Mouse (Mus musculus) myocyte (in vitro differentiated cells): ENCODE results near the gene Setd1a.

ENCODE experiments used
- E2F4 ChIP-seq: IDR thresholded peaks from one replicate; pipeline ENCODE4 v1.6.1; 2011; ENCODE audit warnings: mild to moderate bottlenecking, control low read depth, moderate library complexity; ENCODE audit not compliant: insufficient read depth
- POLR2A ChIP-seq: IDR thresholded peaks from one replicate; pipeline ENCODE4 v1.6.1; 2011; ENCODE audit warnings: low read depth, mild to moderate bottlenecking, control low read depth, moderate library complexity; ENCODE audit not compliant: insufficient read length
- REST ChIP-seq: IDR thresholded peaks from one replicate; pipeline ENCODE4 v1.6.1; 2011; ENCODE audit warnings: mild to moderate bottlenecking, control low read depth, moderate library complexity; ENCODE audit not compliant: insufficient read depth, insufficient read length

DNA sequence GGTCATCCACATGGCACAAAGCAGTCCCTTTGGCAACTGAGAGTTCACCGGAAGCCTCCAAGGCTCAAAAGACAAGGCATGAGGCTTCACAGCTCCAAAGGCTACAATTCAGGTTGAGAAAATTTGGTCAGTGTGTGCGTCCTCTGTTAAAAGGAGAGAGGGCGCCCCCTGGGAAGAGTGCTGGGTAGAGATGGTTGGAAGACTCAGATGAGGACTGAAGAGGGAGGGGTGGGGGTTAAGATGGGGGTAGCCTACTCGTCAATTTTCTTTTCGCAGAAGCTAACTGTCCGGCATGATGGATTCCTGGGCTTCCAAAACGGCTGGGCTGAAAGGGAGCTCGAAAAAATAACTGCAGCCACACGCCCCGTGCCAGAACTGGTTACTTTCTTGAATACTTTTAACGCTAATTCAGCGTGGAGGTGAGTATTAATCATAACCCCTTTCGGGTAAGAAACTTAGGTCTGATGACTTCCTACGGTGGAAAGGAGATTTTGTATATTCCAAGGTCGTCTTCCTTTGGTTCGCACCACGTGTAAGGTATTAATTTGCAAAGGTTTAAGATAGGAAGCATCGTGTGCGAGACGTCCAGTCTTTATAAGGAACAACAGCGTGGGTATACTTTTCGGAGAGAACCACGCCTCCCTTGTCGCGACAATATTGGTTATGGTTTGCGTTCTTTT lies 32.0 kb upstream of the Setd1a start, which contains the start of gene Fbxl19:
- no peak for TF ChIP-seq E2F4
- TF ChIP-seq REST, result no peak
- no peak for TF ChIP-seq POLR2A
